Mouse (Mus musculus) liver, embryonic 14.5 days (tissue): ENCODE results near the gene Rbp2. TPM values are rescaled to one million over a fixed set of nuclear protein-coding genes. Genes with fewer than 3 reads are reported as not detected.
A peak's percentile ranks its signal among the peaks of the same experiment; 100 is the strongest.

Source experiments
- ATAC-seq: fragments of 200-750 bp; cut with Nextera tagmentation; 2 replicates; pipeline ENCODE4 v1.8.0; 2017; ENCODE audit warnings: moderate number of reproducible peaks, mild to moderate bottlenecking, moderate library complexity; ENCODE audit not compliant: insufficient read depth
- DNase-seq, 3 experiments: peaks; one replicate each; pipeline ENCODE4 v3.0.0-alpha.2; 2012 to 2013; ENCODE audit warnings: low read depth in 3 of 3, low spot score in 3 of 3
- H3K27ac ChIP-seq: fragments of 300-500 bp; sonication (generic); 2 replicates; pipeline ENCODE4 v1.5.1; 2014; ENCODE audit warnings: moderate library complexity, mild to moderate bottlenecking, control low read depth, inconsistent platforms
- H3K27me3 ChIP-seq: fragments of 300-500 bp; sonication (generic); 2 replicates; pipeline ENCODE4 v1.6.1; 2014; ENCODE audit warnings: mild to moderate bottlenecking, low read length, moderate library complexity; ENCODE audit not compliant: control insufficient read depth, insufficient read depth
- H3K36me3 ChIP-seq: fragments of 300-500 bp; sonication (generic); replicated peaks from 2 replicates; pipeline ENCODE4 v1.6.1; 2014; ENCODE audit warnings: low read depth; ENCODE audit not compliant: control insufficient read depth, insufficient read depth
- H3K4me1 ChIP-seq, 2 experiments: fragments of 200-500 bp in 1 of 2; fragments of 300-500 bp in 1 of 2; sonication (generic) in 1 of 2; replicated peaks; 2 replicates each; pipeline ENCODE4 v1.6.1; 2012 to 2014; ENCODE audit warnings: antibody characterized with exemption in 1 of 2, inconsistent platforms in 1 of 2, low read length in 1 of 2; ENCODE audit not compliant: control insufficient read depth in 2 of 2, insufficient read depth in 2 of 2
- H3K4me2 ChIP-seq: fragments of 300-500 bp; sonication (generic); 2 replicates; pipeline ENCODE4 v1.6.1; 2014; ENCODE audit warnings: low read depth, mild to moderate bottlenecking, control low read depth, moderate library complexity
- H3K4me3 ChIP-seq, 2 experiments: fragments of 200-500 bp in 1 of 2; fragments of 300-500 bp in 1 of 2; sonication (generic) in 1 of 2; 2 replicates each; pipeline ENCODE4 v1.5.1; 2012 to 2014; ENCODE audit warnings: low read depth in 2 of 2, low read length in 2 of 2, mild to moderate bottlenecking in 2 of 2, control low read depth in 1 of 2, inconsistent platforms in 1 of 2, moderate library complexity in 1 of 2; ENCODE audit not compliant: insufficient read depth in 1 of 2
- H3K9ac ChIP-seq: fragments of 300-500 bp; sonication (generic); replicated peaks from 2 replicates; pipeline ENCODE4 v1.6.1; 2014; ENCODE audit warnings: mild to moderate bottlenecking, control low read depth, moderate library complexity
- H3K9me3 ChIP-seq: fragments of 300-500 bp; sonication (generic); 2 replicates; pipeline ENCODE4 v1.6.1; 2016; ENCODE audit warnings: low read length, mixed read lengths; ENCODE audit not compliant: control insufficient read depth
- CTCF ChIP-seq: IDR thresholded peaks from 2 replicates; pipeline ENCODE4 v1.5.1; 2016; ENCODE audit warnings: antibody characterized with exemption, low read depth, control low read depth
- EP300 ChIP-seq: IDR thresholded peaks from 2 replicates; pipeline ENCODE4 v1.6.1; 2016; ENCODE audit warnings: antibody characterized with exemption, low read depth
- WGBS: fragments of 180-500 bp; shearing (Covaris S2); extraction: QIAGEN DNeasy Blood & Tissue Kit; methylation state at CpG from one replicate; pipeline ENCODE4 v1.1.7; 2014; ENCODE audit not compliant: insufficient replicate concordance; 5-methylcytosine and 5-hydroxymethylcytosine counted together
- polyA plus RNA-seq, 2 experiments: library from polyadenylated mRNA; depleted of rRNA in 1 of 2; stranded (reverse) in 1 of 2; unstranded in 1 of 2; fragments of >200 nt; fragmentation: Nextera tagmentation in 1 of 2; extraction: Ambion mirVana in 1 of 2; gene quantifications; 2 replicates each; pipeline versions ENCODE4 v1.2.1 to v1.2.3; 2012 to 2014

Gene Rbp2
- polyA plus RNA-seq, 2 experiments: 3.8 to 7.4 TPM

- 53% methylated on average over 6 of the region's 6 CpGs for WGBS
- Histone ChIP-seq H3K4me3 (no peak overlapping the region), H3K4me2 (no peak overlapping the region), H3K9me3 (no peaks in the 10 kb centered on the region), H3K9ac (no peak overlapping the region), H3K27me3 (no peaks in the 10 kb centered on the region), H3K4me1 (peaks cover 0 to 27% of the 10 kb centered on the region in 2 experiments; a peak in 2 of 4 replicates), H3K27ac (no peak overlapping the region), H3K36me3 (no peaks in the 10 kb centered on the region)
- no peak for TF ChIP-seq CTCF
- no peak for TF ChIP-seq EP300
- no peak for ATAC-seq
- DNase-seq: no peak
Measured at GRCm38 (mm10) chr9:98507480-98507879, 21.6 kb downstream of the Rbp2 start.

GRCm38 (mm10) chr9:98510363-98511055 is 24.6 kb downstream of the Rbp2 start:
- Histone ChIP-seq H3K4me2 (no peak overlapping the region), H3K9ac (no peak overlapping the region), H3K4me3 (no peak overlapping the region), H3K4me1 (peaks cover 0 to 20% of the 10 kb centered on the region in 2 experiments; a peak in 2 of 4 replicates), H3K27me3 (no peaks in the 10 kb centered on the region), H3K36me3 (no peaks in the 10 kb centered on the region), H3K27ac (no peak overlapping the region), H3K9me3 (no peaks in the 10 kb centered on the region)
- peak; percentile 41; the same call in 1 of the 2 replicates for ATAC-seq
- 39% methylated on average over 6 of the region's 6 CpGs for WGBS
- TF ChIP-seq EP300 (peak; percentile 29; the same call in 1 of the 2 replicates), CTCF (no peak)
- peak in 1 of 3 experiments; percentile 20 for DNase-seq

- H3K36me3 ChIP-seq: no peaks in the 10 kb centered on the region
- H3K4me2 ChIP-seq: no peak overlapping the region
- no peak overlapping the region for H3K27ac ChIP-seq
- ATAC-seq (no peak), DNase-seq (no peak)
- no peaks in the 10 kb centered on the region for H3K27me3 ChIP-seq
- TF ChIP-seq EP300: no peak
- TF ChIP-seq CTCF: no peak
- H3K4me3 ChIP-seq: no peak overlapping the region
- no peak overlapping the region for H3K9ac ChIP-seq
- H3K9me3 ChIP-seq: no peaks in the 10 kb centered on the region
- 11% methylated on average over 2 of the region's 2 CpGs for WGBS
- no peaks in the 10 kb centered on the region for H3K4me1 ChIP-seq
Measured at GRCm38 (mm10) chr9:98523872-98524271, 38.0 kb downstream of the Rbp2 start.

- H3K4me3 ChIP-seq: no peak overlapping the region
- 69% methylated on average over 7 of the region's 7 CpGs for whole genome bisulfite sequencing
- TF ChIP-seq CTCF (no peak), EP300 (no peak)
Measured at GRCm38 (mm10) chr9:98524786-98525542, 39.0 kb downstream of the Rbp2 start.

GRCm38 (mm10) chr9:98525543-98525924 is 39.6 kb downstream of the Rbp2 start:
- no peaks in the 10 kb centered on the region for H3K36me3 ChIP-seq
- WGBS: 66% methylated on average over 7 of the region's 7 CpGs
- TF ChIP-seq CTCF: no peak
- no peak for TF ChIP-seq EP300
- H3K4me1 ChIP-seq: no peaks in the 10 kb centered on the region
- no peak overlapping the region for H3K4me3 ChIP-seq
- H3K27ac ChIP-seq: no peak overlapping the region
- H3K4me2 ChIP-seq: no peak overlapping the region
- ATAC-seq (no peak), DNase-seq (no peak)
- H3K9ac ChIP-seq: no peak overlapping the region
- H3K27me3 ChIP-seq: no peaks in the 10 kb centered on the region
- H3K9me3 ChIP-seq: no peaks in the 10 kb centered on the region

More at GRCm38 (mm10) chr9:98524786-98525542, 39.0 kb downstream of the Rbp2 start:
- Histone ChIP-seq H3K4me1 (no peaks in the 10 kb centered on the region), H3K27ac (no peak overlapping the region), H3K27me3 (no peaks in the 10 kb centered on the region), H3K4me2 (no peak overlapping the region), H3K9ac (no peak overlapping the region), H3K9me3 (no peaks in the 10 kb centered on the region), H3K36me3 (no peaks in the 10 kb centered on the region)
- no peak for DNase-seq
- ATAC-seq: no peak
